Mouse (Mus musculus): ENCODE data around the gene Sdad1. TPM values are rescaled to one million over a fixed set of nuclear protein-coding genes. Genes with fewer than 3 reads are reported as not detected.

The Sdad1 gene
- polyA plus RNA-seq, 1 experiment from 2014 or later = 29.3 TPM

- 93% methylated on average over 14 of the region's 14 CpGs for WGBS
- H3K9ac ChIP-seq = no peak overlapping the region
These were observed 8.3 kb upstream of the Sdad1 start for GRCm38 (mm10) chr5:92318596-92318995.

GRCm38 (mm10) chr5:92318119-92318518, 7.8 kb upstream of the Sdad1 start:
- Histone ChIP-seq H3K27ac (no peak overlapping the region), H3K4me2 (replicated peaks) (no peak overlapping the region), H3K9ac (no peak overlapping the region), H3K36me3 (replicated peaks; ENCODE audit: control insufficient read depth, insufficient read depth) (no peaks in the 10 kb centered on the region), H3K9me3 (ENCODE audit: control insufficient read depth, low read length) (no peaks in the 10 kb centered on the region), H3K27me3 (ENCODE audit: control insufficient read depth, insufficient read depth, low read length) (no peaks in the 10 kb centered on the region), H3K4me1 (replicated peaks; ENCODE audit: control insufficient read depth, insufficient read depth, low read length) (no peaks in the 10 kb centered on the region), H3K4me3 (replicated peaks; ENCODE audit: low read length) (no peak overlapping the region)
- WGBS = 85% methylated on average over 7 of the region's 7 CpGs
- no peak for ATAC-seq (ENCODE audit: low FRiP score)
- no peak for DNase-seq (ENCODE audit: low spot score)

More at GRCm38 (mm10) chr5:92318596-92318995, 8.3 kb upstream of the Sdad1 start:
- no peak for DNase-seq (ENCODE audit: low spot score)
- Histone ChIP-seq H3K4me2 (replicated peaks) (no peak overlapping the region), H3K9me3 (ENCODE audit: control insufficient read depth, low read length) (no peaks in the 10 kb centered on the region), H3K36me3 (replicated peaks; ENCODE audit: control insufficient read depth, insufficient read depth) (no peaks in the 10 kb centered on the region), H3K27ac (no peak overlapping the region), H3K4me1 (replicated peaks; ENCODE audit: control insufficient read depth, insufficient read depth, low read length) (no peaks in the 10 kb centered on the region), H3K27me3 (ENCODE audit: control insufficient read depth, insufficient read depth, low read length) (no peaks in the 10 kb centered on the region), H3K4me3 (replicated peaks; ENCODE audit: low read length) (no peak overlapping the region)
- ATAC-seq (ENCODE audit: low FRiP score) = no peak

- no peaks in the 10 kb centered on the region for H3K9me3 ChIP-seq (ENCODE audit: control insufficient read depth, low read length)
- 0 out of 2 replicates have a peak, but pooled peaks cover 4% of the 10 kb centered on the region for H3K27me3 ChIP-seq (ENCODE audit: control insufficient read depth, insufficient read depth, low read length)
- H3K4me2 ChIP-seq (replicated peaks) = no peak overlapping the region
- WGBS = 78% methylated on average over 7 of the region's 7 CpGs
- no peak overlapping the region for H3K9ac ChIP-seq
- no peak overlapping the region for H3K27ac ChIP-seq
- H3K4me3 ChIP-seq (replicated peaks; ENCODE audit: low read length) = no peak overlapping the region
- no peak for DNase-seq (ENCODE audit: low spot score)
- no peaks in the 10 kb centered on the region for H3K36me3 ChIP-seq (replicated peaks; ENCODE audit: control insufficient read depth, insufficient read depth)
- H3K4me1 ChIP-seq (replicated peaks; ENCODE audit: control insufficient read depth, insufficient read depth, low read length) = peaks cover 8% of the 10 kb centered on the region
- ATAC-seq (ENCODE audit: low FRiP score) = no peak
These were observed 3.5 kb upstream of the Sdad1 start for GRCm38 (mm10) chr5:92313776-92314175.

GRCm38 (mm10) chr5:92312046-92312715, 1.9 kb upstream of the Sdad1 start:
- DNase-seq (ENCODE audit: low spot score) = peak; percentile 95
- Histone ChIP-seq H3K9ac (no peak overlapping the region), H3K9me3 (ENCODE audit: control insufficient read depth, low read length) (no peaks in the 10 kb centered on the region), H3K4me3 (replicated peaks; ENCODE audit: low read length) (no peak overlapping the region), H3K36me3 (replicated peaks; ENCODE audit: control insufficient read depth, insufficient read depth) (0 out of 2 replicates have a peak, but pooled peaks cover under 1% of the 10 kb centered on the region), H3K27me3 (ENCODE audit: control insufficient read depth, insufficient read depth, low read length) (0 out of 2 replicates have a peak, but pooled peaks cover 4% of the 10 kb centered on the region), H3K4me1 (replicated peaks; ENCODE audit: control insufficient read depth, insufficient read depth, low read length) (peaks cover 13% of the 10 kb centered on the region), H3K4me2 (replicated peaks) (no peak overlapping the region), H3K27ac (no peak overlapping the region)
- WGBS = 14% methylated on average over 13 of the region's 13 CpGs
- ATAC-seq (ENCODE audit: low FRiP score) = no peak

GRCm38 (mm10) chr5:92304291-92304690, 6.0 kb downstream of the Sdad1 start:
- Histone ChIP-seq H3K4me3 (replicated peaks; ENCODE audit: low read length) (no peak overlapping the region), H3K27me3 (ENCODE audit: control insufficient read depth, insufficient read depth, low read length) (0 out of 2 replicates have a peak, but pooled peaks cover 1% of the 10 kb centered on the region), H3K9ac (no peak overlapping the region), H3K36me3 (replicated peaks; ENCODE audit: control insufficient read depth, insufficient read depth) (peaks cover 72% of the 10 kb centered on the region), H3K9me3 (ENCODE audit: control insufficient read depth, low read length) (no peaks in the 10 kb centered on the region), H3K27ac (no peak overlapping the region), H3K4me1 (replicated peaks; ENCODE audit: control insufficient read depth, insufficient read depth, low read length) (peaks cover 10% of the 10 kb centered on the region), H3K4me2 (replicated peaks) (no peak overlapping the region)
- DNase-seq (ENCODE audit: low spot score) = no peak
- no peak for ATAC-seq (ENCODE audit: low FRiP score)
- WGBS = 89% methylated on average over 3 of the region's 3 CpGs

- H3K9ac ChIP-seq = no peak overlapping the region
- DNase-seq (ENCODE audit: low spot score) (no peak), ATAC-seq (ENCODE audit: low FRiP score) (no peak)
- H3K4me2 ChIP-seq (replicated peaks) = no peak overlapping the region
- H3K4me3 ChIP-seq (replicated peaks; ENCODE audit: low read length) = no peak overlapping the region
- no peaks in the 10 kb centered on the region for H3K4me1 ChIP-seq (replicated peaks; ENCODE audit: control insufficient read depth, insufficient read depth, low read length)
- H3K36me3 ChIP-seq (replicated peaks; ENCODE audit: control insufficient read depth, insufficient read depth) = peaks cover 89% of the 10 kb centered on the region
- H3K27ac ChIP-seq = no peak overlapping the region
- no peaks in the 10 kb centered on the region for H3K27me3 ChIP-seq (ENCODE audit: control insufficient read depth, insufficient read depth, low read length)
- WGBS = 94% methylated on average over 13 of the region's 13 CpGs
- H3K9me3 ChIP-seq (ENCODE audit: control insufficient read depth, low read length) = no peaks in the 10 kb centered on the region
These were observed 8.0 kb downstream of the Sdad1 start for GRCm38 (mm10) chr5:92302149-92302840.

- H3K9me3 ChIP-seq (ENCODE audit: control insufficient read depth, low read length) = no peaks in the 10 kb centered on the region
- WGBS = 85% methylated on average over 2 of the region's 2 CpGs
These were observed 15.8 kb downstream of the Sdad1 start for GRCm38 (mm10) chr5:92294525-92294924.

GRCm38 (mm10) chr5:92291652-92292414, 18.4 kb downstream of the Sdad1 start:
- no peaks in the 10 kb centered on the region for H3K4me1 ChIP-seq (replicated peaks; ENCODE audit: control insufficient read depth, insufficient read depth, low read length)
- DNase-seq (ENCODE audit: low spot score) (no peak), ATAC-seq (ENCODE audit: low FRiP score) (no peak)
- no peak overlapping the region for H3K4me2 ChIP-seq (replicated peaks)
- H3K36me3 ChIP-seq (replicated peaks; ENCODE audit: control insufficient read depth, insufficient read depth) = peaks cover 98% of the 10 kb centered on the region
- no peaks in the 10 kb centered on the region for H3K27me3 ChIP-seq (ENCODE audit: control insufficient read depth, insufficient read depth, low read length)
- no peak overlapping the region for H3K4me3 ChIP-seq (replicated peaks; ENCODE audit: low read length)
- H3K27ac ChIP-seq = no peak overlapping the region
- WGBS = 97% methylated on average over 6 of the region's 6 CpGs
- H3K9me3 ChIP-seq (ENCODE audit: control insufficient read depth, low read length) = no peaks in the 10 kb centered on the region
- H3K9ac ChIP-seq = no peak overlapping the region

More at GRCm38 (mm10) chr5:92294525-92294924, 15.8 kb downstream of the Sdad1 start:
- Histone ChIP-seq H3K27me3 (ENCODE audit: control insufficient read depth, insufficient read depth, low read length) (no peaks in the 10 kb centered on the region), H3K4me1 (replicated peaks; ENCODE audit: control insufficient read depth, insufficient read depth, low read length) (no peaks in the 10 kb centered on the region), H3K4me3 (replicated peaks; ENCODE audit: low read length) (no peak overlapping the region), H3K4me2 (replicated peaks) (no peak overlapping the region), H3K27ac (no peak overlapping the region), H3K9ac (no peak overlapping the region), H3K36me3 (replicated peaks; ENCODE audit: control insufficient read depth, insufficient read depth) (peaks cover 96% of the 10 kb centered on the region)
- DNase-seq (ENCODE audit: low spot score) (no peak), ATAC-seq (ENCODE audit: low FRiP score) (no peak)

- no peak overlapping the region for H3K27ac ChIP-seq
- H3K4me2 ChIP-seq (replicated peaks) = no peak overlapping the region
- no peaks in the 10 kb centered on the region for H3K9me3 ChIP-seq (ENCODE audit: control insufficient read depth, low read length)
- 90% methylated on average over 6 of the region's 6 CpGs for WGBS
- peaks cover 79% of the 10 kb centered on the region for H3K36me3 ChIP-seq (replicated peaks; ENCODE audit: control insufficient read depth, insufficient read depth)
- no peak overlapping the region for H3K9ac ChIP-seq
- no peak overlapping the region for H3K4me3 ChIP-seq (replicated peaks; ENCODE audit: low read length)
- ATAC-seq (ENCODE audit: low FRiP score) (no peak), DNase-seq (ENCODE audit: low spot score) (no peak)
- H3K27me3 ChIP-seq (ENCODE audit: control insufficient read depth, insufficient read depth, low read length) = no peaks in the 10 kb centered on the region
- H3K4me1 ChIP-seq (replicated peaks; ENCODE audit: control insufficient read depth, insufficient read depth, low read length) = no peaks in the 10 kb centered on the region
These were observed 22.4 kb downstream of the Sdad1 start for GRCm38 (mm10) chr5:92287840-92288239.
